Mouse (Mus musculus) frontal cortex, postnatal 14 days (tissue): ENCODE data around the gene Srpk2.
"Not testable (repeated sequence)": the region's sequence is repeated elsewhere in the genome, so short reads cannot be mapped to it uniquely, and the experiment has no call there.

Experiments
- DNase-seq, 2 experiments: peaks; one replicate each; pipeline ENCODE4 v3.0.0; 2022; ENCODE audit warnings: low spot score in 2 of 2

Srpk2 gene

DNA sequence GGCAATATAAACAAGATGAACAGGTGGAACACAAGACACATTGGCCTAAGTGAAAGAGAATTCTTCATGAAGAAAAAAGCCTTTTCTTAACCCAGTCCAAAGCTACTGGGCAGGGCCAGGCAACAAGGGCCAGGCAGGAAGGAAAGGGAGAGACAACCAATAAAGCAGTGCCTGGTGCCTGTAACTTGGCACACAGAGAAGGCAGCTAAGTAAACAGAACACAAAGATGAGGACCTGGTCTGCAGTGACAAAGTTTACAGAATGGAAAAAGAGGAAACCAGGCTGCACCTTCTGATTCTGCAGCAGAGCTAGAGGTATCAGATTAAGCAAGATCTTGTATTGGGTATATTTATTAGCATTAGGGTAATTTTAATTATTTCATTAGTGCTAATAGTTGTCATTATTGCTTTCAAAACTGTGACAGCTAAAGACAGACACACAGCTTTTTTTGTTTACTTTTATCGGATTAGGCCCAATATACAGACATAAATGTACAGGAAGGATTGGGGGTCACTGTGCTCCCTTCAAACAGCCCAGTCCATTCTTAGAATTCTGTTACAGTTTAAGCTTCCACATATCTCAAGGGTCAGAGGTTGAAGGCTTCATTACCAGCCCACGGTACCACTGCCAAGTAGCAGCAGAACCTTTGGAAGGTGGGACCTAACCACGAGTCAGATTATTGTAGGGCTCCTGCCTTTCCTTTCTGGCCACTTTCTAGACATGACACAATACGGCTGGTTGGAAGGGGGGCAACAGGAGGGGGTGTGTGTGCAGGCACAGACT, 121.9 kb downstream of the Srpk2 start:
- no peak for DNase-seq

DNA sequence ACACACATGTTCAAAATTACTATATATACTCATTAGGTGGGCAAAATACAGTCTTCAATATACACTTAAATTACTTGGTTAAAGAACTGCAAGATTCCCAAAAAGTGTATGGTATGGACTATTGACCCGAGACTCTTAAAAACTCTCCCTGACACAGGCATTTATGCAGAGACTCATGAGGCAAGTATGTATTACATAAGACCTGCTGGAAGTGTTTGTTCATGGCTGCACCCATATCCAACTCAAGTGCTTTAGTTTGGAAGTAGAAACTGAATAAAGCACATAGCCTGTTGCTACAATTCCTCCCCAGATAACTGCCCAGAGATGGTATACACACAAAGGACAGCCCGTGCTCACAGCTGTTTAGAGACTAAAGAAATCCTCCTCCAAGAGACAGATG, 123.2 kb downstream of the Srpk2 start:
- DNase-seq: no peak

DNA sequence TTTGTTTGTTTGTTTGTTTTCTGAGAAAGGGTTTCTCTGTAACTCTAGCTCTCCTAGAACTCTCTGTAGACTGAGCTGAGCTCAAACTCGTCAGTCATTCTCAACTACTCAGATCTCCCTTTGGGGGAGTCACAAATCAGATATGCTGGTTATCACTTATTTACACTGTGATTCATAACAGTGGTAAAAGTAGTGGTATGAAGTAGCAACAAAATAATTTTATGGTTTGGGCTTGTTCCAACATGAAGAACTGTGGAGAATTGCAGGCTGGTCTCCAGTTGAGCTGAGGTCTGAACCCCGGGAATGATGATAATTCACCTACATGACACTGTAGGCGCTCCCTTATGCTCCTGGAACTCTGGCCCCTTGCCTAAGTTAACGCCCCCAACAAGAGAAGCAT, 124.2 kb downstream of the Srpk2 start:
- no peak for DNase-seq

DNA sequence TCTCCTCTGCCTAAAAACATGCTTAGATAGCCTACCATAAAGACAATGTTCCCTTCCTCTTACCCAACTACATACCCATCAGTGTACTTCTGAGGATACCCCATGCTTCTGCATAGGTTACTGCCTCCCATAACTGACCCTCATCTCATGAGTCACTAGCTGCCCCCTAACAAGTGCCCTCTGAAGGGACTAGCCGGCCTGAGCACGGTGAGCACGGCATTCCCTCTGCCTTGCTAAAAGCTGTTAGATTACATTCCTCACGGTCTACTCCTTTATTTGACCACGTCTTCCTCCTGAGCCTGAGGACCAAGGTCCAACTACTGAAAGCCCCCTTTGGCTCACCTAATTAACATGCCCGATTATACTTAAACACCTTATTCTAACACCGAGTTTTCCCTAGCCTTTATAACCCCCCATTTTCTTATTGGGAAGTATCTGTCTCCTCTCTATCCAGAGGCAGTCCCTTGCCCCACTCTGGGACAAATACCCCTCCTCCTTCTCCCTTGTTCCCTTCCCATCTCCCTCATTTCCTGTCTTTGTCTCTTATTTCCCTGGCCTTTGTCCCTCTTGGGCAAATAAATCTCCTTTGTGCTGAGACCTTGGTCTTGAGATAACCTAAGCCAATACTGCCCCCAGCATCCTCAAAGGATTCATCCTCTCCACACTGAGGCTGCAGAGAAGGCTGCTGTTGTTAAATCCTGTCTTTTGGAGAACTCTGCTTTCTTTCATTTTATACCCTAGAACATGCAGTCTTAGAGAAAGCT, 128.2 kb downstream of the Srpk2 start:
- DNase-seq: no peak

DNA sequence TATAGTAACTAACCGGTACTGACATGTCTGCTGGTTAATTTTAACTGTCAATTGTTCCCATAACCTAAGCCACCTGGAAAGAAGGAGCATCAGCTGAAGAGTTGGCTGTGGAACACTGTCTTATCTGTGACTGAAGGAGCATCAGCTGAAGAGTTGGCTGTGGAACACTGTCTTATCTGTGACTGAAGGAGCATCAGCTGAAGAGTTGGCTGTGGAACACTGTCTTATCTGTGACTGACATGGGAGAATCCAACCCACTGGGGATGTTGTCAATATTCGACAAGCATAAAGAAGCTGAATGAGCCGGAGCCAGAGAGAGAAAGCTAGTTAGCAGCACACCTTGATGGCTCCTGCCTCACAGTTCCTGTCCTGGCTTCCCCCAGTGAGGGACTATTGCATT, 131.1 kb downstream of the Srpk2 start:
- DNase-seq: not testable (repeated sequence)

DNA sequence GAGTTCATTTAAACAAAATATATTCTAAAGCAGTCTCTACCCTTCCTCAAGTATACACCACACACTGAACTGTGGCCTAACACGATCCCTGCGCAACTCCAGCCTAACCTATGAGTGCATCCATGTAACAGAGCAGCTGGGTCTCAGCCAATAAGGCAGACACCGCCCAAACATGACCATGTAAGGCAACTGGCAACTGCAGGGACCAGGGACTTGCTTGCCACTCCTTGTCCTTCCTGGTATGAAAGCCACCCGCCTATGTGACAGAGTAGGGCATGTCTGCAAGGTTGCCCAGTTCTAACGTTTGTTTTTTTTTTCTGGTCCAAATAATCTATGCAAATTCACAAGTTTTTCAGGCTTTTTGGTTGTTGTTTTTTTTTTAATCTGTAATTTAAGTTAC, 132.7 kb downstream of the Srpk2 start:
- DNase-seq: no peak

DNA sequence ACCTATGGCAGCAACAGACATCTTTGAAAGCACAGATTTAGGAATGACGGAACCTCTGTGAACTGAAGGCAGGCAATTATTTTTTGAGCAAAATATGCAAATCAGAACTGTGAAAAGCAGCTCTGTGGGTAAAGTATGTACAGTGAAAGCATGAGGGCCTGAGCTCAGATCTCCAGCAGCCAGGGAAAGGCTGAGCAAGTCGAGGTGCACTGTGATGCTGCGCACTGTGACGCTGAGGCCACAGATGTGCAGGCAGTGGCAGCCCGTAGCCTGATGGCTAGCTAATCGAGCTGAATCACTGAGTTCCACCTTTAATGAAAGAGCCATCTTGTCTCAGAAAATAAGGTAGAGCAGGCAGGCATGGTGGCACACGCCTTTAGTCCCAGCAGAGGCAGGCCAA, 148.7 kb downstream of the Srpk2 start:
- DNase-seq: no peak

DNA sequence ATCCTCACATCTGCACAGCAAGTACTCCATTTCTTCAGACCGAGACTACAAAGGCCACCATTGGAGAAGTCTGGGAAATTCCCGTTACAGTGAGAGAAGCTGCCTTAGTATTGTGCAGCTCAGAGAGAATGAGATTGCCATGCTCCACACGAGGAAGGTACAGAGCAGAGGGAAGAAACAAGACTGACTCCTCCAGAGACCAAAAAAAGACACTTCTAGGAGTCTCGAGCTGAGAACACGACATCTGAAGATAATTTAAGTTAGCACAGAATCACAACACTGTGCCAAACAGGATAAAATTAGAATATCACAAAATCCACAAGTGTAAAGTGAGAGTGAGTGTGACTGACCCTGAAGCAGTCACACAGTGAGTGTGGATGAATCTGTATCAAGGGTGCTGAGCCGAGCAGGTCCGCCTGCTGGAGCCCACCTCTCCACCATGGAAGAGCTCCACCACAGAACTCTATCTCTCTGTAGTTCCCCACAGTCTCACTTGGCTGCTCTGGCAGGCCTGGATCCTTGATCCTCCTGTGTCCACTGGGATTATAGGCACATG, 152.8 kb downstream of the Srpk2 start:
- no peak for DNase-seq

DNA sequence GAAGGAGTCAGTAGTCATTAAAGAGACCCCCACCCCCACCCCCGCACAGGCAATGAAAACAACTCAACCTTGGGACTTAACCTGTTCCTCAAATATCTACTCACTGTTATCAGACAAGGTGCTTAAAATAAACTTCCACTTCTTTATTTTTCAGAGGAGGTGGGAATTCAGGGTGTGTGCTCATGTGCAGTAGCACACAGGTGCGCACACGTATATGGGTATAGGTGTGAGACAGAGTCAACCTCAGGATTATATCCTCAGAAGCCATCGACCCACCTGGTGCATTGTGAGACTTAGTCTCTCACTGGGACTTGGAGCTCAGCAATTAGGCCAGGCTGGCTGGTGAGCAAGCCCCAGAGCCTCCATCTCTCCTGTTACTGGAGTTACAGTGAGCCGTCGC, 153.3 kb downstream of the Srpk2 start:
- DNase-seq: no peak

DNA sequence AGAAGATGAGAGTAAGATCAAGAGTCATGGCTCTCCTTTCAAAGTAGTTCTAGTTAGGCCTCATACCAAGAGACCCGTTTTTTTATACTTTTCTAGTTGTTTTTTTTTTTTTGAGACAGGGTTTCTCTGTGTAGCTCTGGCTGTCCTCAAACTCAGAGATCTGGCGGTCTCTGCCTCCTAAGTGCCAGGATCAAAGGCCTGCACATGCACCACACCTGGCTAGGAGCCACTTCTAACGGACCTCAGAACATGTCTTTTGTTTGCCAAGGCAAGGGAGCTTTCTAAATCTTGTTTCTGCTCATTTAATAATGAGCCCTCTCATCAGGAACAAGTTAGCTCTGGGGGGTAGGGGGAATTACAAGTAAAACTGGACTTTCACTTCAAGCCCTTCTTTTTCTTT, 159.8 kb downstream of the Srpk2 start:
- no peak for DNase-seq

DNA sequence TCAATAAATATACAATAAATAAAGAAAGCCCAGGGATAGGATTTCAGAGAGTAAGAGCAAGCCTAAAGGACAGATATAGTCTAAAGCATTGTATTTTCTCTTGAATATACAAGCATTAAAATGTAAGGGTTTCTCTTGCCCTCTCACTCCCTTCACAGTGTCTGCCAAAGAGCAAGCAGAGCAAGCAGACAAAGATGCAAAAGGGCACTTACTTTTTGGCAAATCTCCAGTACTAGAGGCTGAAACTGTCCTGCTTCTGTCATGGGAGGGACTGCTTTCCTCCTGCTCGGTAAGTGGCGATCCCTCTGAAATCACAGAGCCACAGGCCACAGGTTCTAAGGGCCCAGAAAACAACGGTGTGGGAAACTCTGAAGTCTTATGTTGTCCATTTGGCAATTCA, 160.5 kb downstream of the Srpk2 start:
- no peak for DNase-seq

DNA sequence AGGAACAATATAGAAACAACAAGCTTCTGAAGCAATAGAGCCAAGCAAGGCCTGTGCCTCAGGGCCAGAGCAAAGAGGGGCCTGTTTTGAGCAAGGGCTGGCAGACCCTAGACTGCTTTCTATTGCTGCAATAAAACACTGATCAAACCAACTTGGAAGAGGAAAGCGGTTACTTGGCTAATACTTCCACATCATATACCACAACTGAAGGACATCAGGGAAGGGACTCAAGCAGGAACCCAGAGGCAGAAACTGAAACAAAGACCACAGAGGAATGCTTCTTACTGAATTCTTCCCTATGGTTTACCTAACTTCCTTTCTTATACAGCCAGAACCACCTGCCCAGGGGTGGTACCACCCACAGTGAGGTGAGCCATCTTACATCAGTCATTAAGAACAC, 162.8 kb downstream of the Srpk2 start:
- DNase-seq: no peak

DNA sequence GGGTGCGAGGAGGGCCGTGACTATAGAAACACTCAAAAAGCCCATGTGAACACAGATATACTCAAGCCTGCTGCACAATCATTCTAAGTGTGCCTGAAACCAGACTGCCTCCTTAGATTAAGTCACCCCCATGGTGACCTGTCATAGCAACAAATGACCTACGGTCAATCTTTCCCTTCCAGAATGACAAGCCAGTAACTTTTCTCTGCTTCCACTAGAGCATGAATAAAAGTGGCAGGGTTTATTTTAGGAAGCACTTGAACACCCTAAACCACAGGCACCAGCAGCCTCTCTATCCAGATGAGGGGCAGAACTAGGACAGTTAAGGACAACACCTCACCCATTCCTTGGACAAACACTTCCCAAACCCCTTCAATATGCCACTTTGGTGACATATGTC, 164.7 kb downstream of the Srpk2 start:
- DNase-seq: no peak

DNA sequence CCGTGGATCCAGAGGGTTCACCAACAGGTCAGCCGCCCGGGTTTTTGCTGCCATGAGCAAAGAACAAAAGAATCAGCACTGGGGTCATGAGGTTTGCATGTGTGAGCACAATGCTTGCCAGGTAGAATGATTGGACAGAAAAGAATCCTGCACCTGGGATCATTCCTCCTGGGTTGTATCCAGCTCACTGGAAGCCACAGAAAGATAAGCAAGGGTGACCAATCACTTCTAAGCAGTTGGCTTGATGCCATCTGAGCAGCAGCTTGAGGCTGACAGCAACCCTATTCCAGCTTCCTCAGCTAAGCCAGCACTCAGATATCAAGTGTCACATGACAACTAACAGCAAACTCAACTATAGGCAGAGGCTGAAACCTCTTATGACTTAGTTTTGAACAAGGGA, 165.7 kb downstream of the Srpk2 start:
- DNase-seq: no peak

DNA sequence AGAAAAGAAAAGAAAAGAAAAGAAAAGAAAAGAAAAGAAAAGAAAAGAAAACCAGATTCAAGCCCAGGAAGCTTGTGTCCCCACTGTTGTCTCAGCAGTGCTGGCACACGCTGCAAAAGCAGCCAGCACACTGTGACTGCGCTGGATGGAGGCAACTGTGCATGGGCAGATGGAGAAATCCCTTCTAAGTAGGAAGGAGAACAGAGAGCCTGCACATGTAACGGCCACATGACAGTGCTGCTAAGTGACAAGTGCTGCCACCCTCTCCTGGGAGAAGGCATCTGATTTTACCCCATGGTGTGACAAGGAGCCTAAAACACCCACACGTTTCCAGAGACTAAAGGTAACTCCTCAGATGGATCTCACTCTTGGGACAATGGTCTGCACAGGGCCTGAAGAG, 166.6 kb downstream of the Srpk2 start:
- no peak for DNase-seq

DNA sequence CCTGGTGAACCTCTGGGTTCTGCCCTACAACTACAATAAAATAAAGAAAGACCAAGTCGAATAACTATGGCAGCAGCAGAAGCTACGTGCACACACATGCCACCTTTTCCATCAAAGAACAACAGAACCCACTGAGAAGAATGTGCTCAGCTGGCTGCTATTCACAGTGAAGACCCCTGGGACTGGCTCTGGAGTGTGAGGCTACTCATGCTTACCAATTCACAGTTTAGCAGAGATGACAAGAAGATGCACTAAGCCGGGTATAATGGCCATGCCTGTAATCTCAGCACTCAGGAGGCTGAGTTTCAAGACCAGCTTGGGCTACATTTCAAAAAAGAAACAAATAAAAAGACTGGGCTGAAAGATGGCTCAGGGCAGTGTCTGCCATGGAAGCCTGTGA, 167.5 kb downstream of the Srpk2 start:
- DNase-seq: no peak

DNA sequence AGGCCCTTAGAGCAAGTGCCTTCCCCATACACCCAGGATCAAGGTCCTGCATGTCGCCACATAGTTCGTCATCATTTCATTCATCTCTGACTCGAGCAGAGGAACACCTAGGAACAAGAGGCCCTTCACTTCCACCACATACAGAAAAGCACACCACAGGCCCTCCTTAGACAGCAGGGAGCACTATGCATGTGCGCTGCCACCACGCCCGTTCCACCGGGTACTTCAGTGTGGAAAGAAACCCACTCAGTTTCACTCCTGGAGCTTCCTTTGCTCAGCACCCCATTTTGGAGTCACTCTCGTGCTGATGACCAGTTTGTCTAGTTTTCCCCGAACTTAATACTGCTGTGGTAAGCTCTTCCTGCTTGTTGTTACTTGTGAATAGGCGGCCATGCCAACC, 169.4 kb downstream of the Srpk2 start:
- DNase-seq: no peak

DNA sequence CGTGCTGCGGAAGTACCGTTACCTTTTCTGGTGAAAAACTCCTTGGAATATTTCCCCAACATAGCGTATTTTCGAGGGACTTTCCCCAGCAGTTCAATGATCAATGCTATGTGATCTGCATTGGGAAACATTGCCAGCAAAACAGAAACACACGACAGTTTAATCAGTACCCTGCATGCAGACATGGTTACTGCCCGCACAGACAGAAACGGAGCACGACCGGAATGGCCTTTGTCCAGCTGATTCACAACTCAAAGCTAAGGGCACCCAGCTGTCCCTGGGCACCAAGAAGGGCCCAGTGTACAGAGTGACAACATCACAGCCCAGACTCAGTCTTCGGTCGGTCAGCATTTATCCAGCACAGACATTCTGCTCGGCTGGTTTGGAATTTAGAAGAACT, 170.9 kb downstream of the Srpk2 start:
- DNase-seq: no peak

DNA sequence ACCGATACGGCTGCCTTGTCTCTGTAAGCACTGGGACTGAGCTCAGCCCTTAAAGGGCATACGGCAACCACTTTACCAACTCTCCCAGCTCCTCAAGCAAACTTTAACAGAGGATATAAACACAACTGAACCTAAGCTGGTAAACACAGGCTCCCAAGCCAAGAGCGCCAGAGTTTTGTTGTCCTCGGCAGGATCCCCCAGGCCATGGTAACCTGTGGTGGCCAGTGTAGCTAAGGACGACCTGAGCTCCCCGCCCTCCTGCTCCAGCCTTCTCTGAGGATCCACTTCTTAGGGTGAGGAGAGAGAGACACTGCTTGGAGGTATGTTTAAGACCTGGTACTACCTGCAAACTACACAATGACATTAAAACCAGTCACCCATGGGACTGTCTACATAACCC, 171.9 kb downstream of the Srpk2 start:
- DNase-seq: no peak

DNA sequence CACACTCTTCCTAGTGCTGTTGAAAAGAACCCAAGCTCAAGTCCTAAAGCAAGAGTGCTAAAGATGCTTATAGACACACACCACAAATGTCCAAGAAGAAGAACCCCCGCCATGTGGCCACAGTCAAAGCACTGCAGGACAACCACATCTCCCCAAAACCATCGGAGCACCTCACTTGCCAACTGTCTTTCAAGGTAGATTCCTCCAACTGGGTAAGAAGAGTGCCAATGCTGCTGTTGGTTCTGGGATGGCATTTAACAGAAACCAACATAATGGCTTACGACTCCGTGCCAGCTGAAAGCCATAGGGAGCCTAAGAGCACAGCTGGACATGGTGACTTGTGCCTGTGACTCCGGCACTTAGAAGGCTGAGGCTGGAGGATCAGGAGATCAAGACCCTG, 173.0 kb downstream of the Srpk2 start:
- DNase-seq: no peak

DNA sequence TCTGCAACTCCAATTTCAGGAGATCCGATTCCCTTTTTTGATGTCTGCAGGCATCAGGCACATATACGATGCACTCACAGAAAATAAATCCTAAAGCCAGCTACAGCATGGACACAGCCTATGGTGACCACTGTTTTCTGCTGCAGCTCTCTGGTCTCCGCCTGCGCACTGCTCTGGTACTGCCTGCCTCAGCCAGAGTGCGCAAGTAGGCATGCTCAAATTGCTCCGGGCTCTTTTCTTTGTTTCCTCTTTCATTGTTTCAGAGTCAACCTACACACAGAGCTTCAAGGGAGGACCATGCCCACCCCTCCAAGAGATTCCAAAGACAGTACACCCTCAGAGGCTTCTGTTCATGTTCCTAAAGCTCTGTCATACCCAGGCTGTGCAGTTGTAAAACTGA, 175.8 kb downstream of the Srpk2 start:
- DNase-seq: no peak

DNA sequence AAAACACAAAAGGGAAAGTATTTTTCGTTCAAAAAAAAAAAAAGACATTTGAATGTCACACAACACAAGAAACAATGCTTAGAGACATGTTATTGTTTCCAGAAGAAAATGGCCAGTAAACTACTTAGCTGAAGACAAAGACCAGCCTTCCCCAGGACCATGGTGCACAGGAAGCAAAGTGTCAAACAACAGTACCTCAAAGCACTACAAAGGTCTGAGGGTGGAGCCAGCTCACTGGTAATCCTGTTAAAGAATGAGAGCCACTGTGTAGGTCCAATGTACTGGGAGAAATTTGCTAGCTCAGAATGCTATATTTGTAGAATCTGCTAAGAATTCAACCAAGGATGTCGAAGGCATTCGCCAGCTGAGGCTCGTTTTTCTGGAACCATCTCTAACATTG, 177.2 kb downstream of the Srpk2 start:
- peak in 1 of 2 experiments; percentile 4 for DNase-seq

DNA sequence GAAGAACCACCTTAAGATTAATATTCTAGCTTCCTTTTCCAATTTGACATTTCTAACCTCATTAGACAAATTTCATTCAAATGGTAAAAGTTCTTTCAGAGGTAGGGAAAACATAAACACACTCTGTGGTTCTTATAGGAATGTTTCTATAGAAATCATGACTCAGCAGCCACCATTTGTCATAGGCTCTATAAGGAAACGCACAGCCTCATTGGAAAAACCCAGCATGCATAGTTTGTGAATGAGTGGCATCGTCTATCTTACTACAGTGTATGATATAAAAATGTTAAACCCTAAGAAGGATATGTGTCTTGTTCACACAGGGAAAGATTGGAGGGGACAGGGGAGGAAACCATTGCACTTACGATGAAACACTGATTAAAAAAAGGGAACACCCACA, 178.8 kb downstream of the Srpk2 start:
- DNase-seq: no peak
